Mouse (Mus musculus): Measurements from ENCODE around the gene D130043K22Rik. TPM values are rescaled to one million over a fixed set of nuclear protein-coding genes. Genes with fewer than 3 reads are reported as not detected.

Gene D130043K22Rik
- polyA plus RNA-seq, 1 experiment from 2014 or later = 2.4 TPM

DNA sequence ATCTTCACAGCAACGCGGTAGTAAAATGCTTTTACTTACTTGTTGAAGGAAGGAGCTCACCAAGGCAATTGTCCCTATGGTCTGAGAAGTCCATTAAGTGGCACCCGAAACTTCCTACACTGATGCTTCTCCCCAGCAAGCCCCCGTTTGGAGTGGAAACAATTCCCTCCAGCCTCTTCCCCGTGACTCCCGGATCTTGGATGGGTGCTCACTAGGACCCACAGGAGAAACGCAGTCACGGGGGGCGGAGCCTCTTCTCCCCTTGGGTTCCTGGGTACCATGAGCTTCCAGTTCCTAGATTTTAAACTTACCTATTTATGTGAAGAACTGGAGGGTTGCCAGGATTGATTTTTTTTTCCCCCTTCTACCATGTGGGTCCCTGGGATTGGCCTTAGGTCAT lies 94.5 kb downstream of the D130043K22Rik start:
- Histone ChIP-seq H3K4me3 (no peak overlapping the region), H3K9me3 (no peaks in the 10 kb centered on the region), H3K27ac (no peak overlapping the region), H3K9ac (no peak overlapping the region), H3K36me3 (no peaks in the 10 kb centered on the region), H3K4me1 (peaks cover 12% of the 10 kb centered on the region), H3K27me3 (replicated peaks) (no peaks in the 10 kb centered on the region), H3K4me2 (replicated peaks) (no peak overlapping the region)
- no peak for ATAC-seq (ENCODE audit: low FRiP score, low read depth)
- WGBS = 90% methylated on average over 9 of the region's 9 CpGs

DNA sequence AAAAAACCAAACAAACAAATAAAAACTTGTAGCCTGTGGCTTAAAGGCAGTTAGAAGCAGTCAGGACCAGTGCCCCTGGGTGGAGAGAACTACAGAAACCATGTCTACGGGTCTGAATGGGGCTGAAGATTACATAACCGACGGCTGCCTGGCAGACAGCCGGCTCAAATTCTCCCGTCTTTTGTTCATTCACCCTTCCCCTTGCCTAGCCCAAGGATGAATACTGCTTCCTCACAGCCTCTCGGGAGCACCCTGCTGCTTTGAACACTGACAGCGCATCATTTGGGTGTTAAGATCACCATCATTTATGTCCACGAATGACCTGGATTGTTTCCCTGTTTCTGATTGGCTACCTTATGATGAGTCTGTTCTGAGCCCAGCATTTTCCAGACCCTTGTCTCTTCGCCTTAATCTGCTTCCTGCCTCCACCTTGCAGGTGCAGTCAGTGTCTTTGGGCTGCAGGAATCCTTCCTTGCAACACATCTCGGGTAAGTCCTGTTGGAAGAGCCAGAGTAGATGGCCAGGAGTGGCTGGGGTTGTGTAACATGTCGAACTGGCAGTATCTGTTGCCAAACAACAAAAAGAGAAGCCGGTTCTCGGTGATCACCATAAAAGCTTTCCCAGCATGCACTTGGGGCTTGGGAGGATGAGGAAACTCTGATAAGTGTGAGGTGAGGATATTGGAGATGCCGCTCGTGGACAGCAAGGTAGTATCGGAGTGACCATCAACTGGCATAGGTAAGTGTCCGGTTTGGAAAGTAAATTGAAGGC lies 97.8 kb downstream of the D130043K22Rik start, which contains the start of gene Gpld1:
Gene Gpld1 (plus strand): TSS at position 641 of the 771 bp plus-strand sequence.
- H3K36me3 ChIP-seq = no peaks in the 10 kb centered on the region
- WGBS = 47% methylated on average over 17 of the region's 17 CpGs
- no peaks in the 10 kb centered on the region for H3K27me3 ChIP-seq (replicated peaks)
- H3K9me3 ChIP-seq = no peaks in the 10 kb centered on the region
- H3K9ac ChIP-seq = no peak within 1 kb of the TSS
- peak within 1 kb of the TSS; percentile 1 for H3K4me2 ChIP-seq (replicated peaks)
- H3K27ac ChIP-seq = no peak within 1 kb of the TSS
- H3K4me3 ChIP-seq = no peak within 1 kb of the TSS
- peaks cover 10% of the 10 kb centered on the region for H3K4me1 ChIP-seq
- no peak for ATAC-seq (ENCODE audit: low FRiP score, low read depth)

DNA sequence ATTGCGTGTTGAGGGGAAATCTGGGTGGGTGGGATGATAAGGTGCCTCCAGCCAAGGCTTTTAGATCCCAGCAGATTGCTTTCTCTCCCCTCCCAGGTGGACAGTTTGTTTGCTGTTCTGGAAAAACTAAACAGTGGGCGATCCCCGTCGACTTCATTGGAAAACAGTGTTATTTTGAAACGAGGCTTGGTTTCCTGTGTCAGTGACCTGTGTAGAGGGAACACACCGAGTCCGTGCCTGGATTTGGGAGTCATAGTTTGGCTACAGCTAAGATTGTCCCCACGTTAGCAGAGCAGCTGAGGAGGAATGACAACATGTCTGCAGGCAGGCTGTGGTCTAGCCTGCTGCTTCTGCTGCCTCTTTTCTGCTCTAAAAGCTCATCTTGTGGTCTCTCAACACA lies 98.4 kb downstream of the D130043K22Rik start:
- WGBS = 86% methylated on average over 8 of the region's 8 CpGs

DNA sequence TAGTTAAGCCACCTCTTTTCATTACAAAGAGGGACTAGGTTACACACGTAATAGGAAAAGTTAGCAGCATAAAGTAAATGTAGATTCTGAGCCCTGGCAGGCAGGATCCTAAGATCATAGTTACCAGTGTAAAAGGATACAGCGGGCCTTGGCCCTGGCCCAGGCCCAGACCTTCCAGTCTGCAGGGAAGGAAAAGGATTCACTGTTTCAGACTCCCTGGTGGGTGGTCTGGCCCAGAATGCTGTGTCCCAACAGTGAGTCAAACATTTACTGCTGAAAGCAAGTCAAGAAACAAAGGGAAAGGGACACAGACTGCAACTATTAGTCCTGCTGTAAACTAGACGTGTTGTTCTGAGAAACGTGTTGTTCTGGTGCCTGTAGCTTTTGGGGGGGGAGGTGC lies 100.6 kb downstream of the D130043K22Rik start:
- 11% methylated on average over 4 of the region's 4 CpGs for WGBS
- Histone ChIP-seq H3K4me1 (peaks cover 6% of the 10 kb centered on the region; the same call in 1 of the 2 replicates), H3K36me3 (no peaks in the 10 kb centered on the region), H3K9ac (no peak overlapping the region), H3K9me3 (no peaks in the 10 kb centered on the region), H3K27ac (no peak overlapping the region), H3K4me3 (no peak overlapping the region), H3K27me3 (replicated peaks) (no peaks in the 10 kb centered on the region), H3K4me2 (replicated peaks) (no peak overlapping the region)
- ATAC-seq (ENCODE audit: low FRiP score, low read depth) = peak; percentile 80

More for the DNA sequence above, 98.4 kb downstream of the D130043K22Rik start:
- Histone ChIP-seq H3K36me3 (no peaks in the 10 kb centered on the region), H3K4me2 (replicated peaks) (no peak overlapping the region), H3K4me1 (peaks cover 6% of the 10 kb centered on the region; the same call in 1 of the 2 replicates), H3K27me3 (replicated peaks) (no peaks in the 10 kb centered on the region), H3K4me3 (no peak overlapping the region), H3K9ac (no peak overlapping the region), H3K9me3 (no peaks in the 10 kb centered on the region), H3K27ac (no peak overlapping the region)
- no peak for ATAC-seq (ENCODE audit: low FRiP score, low read depth)

DNA sequence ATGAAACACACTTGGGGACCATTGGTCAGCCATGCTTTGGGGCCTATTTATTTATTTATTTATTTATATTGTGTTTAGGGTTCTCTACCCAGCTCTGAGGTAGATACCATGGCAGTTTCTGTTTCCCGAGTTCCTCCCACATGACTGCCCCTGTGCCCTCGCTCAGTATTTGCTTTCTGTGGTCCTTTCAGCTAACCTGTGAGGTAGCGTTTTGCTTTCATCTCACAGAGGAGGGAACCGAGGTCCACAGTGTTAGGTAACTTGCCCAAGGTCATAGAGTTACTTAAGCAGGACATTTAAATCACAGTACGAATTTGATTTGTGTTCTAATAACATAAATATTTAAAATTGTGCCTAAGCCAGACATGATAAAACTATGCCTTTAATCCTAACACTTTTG lies 102.2 kb downstream of the D130043K22Rik start:
- Histone ChIP-seq H3K9ac (no peak overlapping the region), H3K36me3 (no peaks in the 10 kb centered on the region), H3K27ac (no peak overlapping the region), H3K4me2 (replicated peaks) (no peak overlapping the region), H3K4me3 (no peak overlapping the region), H3K4me1 (peaks cover 6% of the 10 kb centered on the region; the same call in 1 of the 2 replicates), H3K27me3 (replicated peaks) (no peaks in the 10 kb centered on the region), H3K9me3 (no peaks in the 10 kb centered on the region)
- WGBS = 89% methylated on average over 5 of the region's 5 CpGs
- no peak for ATAC-seq (ENCODE audit: low FRiP score, low read depth)

DNA sequence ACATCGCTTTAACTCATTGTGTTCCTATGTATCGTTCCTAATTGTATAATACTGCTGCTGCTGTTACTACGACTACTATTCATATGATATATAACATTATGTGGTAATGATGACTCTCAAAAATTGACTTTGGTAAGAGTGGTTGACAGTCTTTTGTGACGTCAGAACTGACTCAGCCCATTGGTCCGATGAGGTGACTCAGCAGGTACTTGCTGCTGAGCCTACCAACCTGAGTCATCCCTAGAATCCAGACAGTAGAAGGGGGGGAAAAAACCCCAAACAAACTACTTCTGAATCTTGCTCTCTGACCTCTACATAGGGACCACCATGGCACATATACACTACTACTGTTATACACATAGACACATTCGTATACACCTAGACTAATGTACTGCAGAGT lies 103.9 kb downstream of the D130043K22Rik start:
- ATAC-seq (ENCODE audit: low FRiP score, low read depth) = no peak
- no peaks in the 10 kb centered on the region for H3K4me1 ChIP-seq
- no peaks in the 10 kb centered on the region for H3K36me3 ChIP-seq
- H3K9me3 ChIP-seq = no peaks in the 10 kb centered on the region
- WGBS = 93% methylated on average over 6 of the region's 6 CpGs
- no peak overlapping the region for H3K27ac ChIP-seq
- no peak overlapping the region for H3K9ac ChIP-seq
- no peak overlapping the region for H3K4me3 ChIP-seq
- no peaks in the 10 kb centered on the region for H3K27me3 ChIP-seq (replicated peaks)
- no peak overlapping the region for H3K4me2 ChIP-seq (replicated peaks)

Other genes starting within 250 kb of the D130043K22Rik start
- gene Armh2, start 103.9 kb upstream of the D130043K22Rik start, polyA plus RNA-seq (2016; fragmentation: Nextera tagmentation; extraction: Ambion mirVana) = not detected in 2 replicates
- 66.3 and 69.1 TPM in 2 replicates for gene Gmnn, start 83.2 kb upstream of the D130043K22Rik start, polyA plus RNA-seq (2016; fragmentation: Nextera tagmentation; extraction: Ambion mirVana)
- gene BC005537, start 43.5 kb upstream of the D130043K22Rik start, polyA plus RNA-seq (2016; fragmentation: Nextera tagmentation; extraction: Ambion mirVana) = 21.4 and 24.1 TPM in 2 replicates
- gene Acot13, start 13.6 kb upstream of the D130043K22Rik start, polyA plus RNA-seq (2016; fragmentation: Nextera tagmentation; extraction: Ambion mirVana) = 43.4 and 44.3 TPM in 2 replicates
- 60.9 and 61.5 TPM in 2 replicates for gene Tdp2, start 13.5 kb upstream of the D130043K22Rik start, polyA plus RNA-seq (2016; fragmentation: Nextera tagmentation; extraction: Ambion mirVana)
- gene Aldh5a1, start 92.5 kb downstream of the D130043K22Rik start, polyA plus RNA-seq (2016; fragmentation: Nextera tagmentation; extraction: Ambion mirVana) = 8.0 and 9.1 TPM in 2 replicates
- 0.76 and 0.87 TPM in 2 replicates for gene Gpld1, start 98.0 kb downstream of the D130043K22Rik start, polyA plus RNA-seq (2016; fragmentation: Nextera tagmentation; extraction: Ambion mirVana)
- gene Mrs2, start 175.2 kb downstream of the D130043K22Rik start, polyA plus RNA-seq (2016; fragmentation: Nextera tagmentation; extraction: Ambion mirVana) = 28.8 and 30.3 TPM in 2 replicates
- 2.8 and 2.9 TPM in 2 replicates for gene Dcdc2a, start 210.9 kb downstream of the D130043K22Rik start, polyA plus RNA-seq (2016; fragmentation: Nextera tagmentation; extraction: Ambion mirVana)